Mouse (Mus musculus): ENCODE results near the gene Gm5795. TPM values are rescaled to one million over a fixed set of nuclear protein-coding genes. Genes with fewer than 3 reads are reported as not detected.
"Not testable (repeated sequence)": the region's sequence is repeated elsewhere in the genome, so short reads cannot be mapped to it uniquely, and the experiment has no call there.

Gene Gm5795
- total RNA-seq (2014; fragmentation: Nextera tagmentation) (not detected in 2 replicates), total RNA-seq (2017) (not detected in 2 replicates)

- not testable (repeated sequence) for ATAC-seq (replicated peaks; ENCODE audit: low FRiP score, low TSS enrichment, poor library complexity, severe bottlenecking)
Observed at GRCm38 (mm10) chr14:3187955-3188354, at the start of gene Gm5795. Gm5795 (plus strand) TSS chr14:3188255.

- ATAC-seq (replicated peaks; ENCODE audit: low FRiP score, low TSS enrichment, poor library complexity, severe bottlenecking): not testable (repeated sequence)
Observed at GRCm38 (mm10) chr14:3208272-3209152, 20.5 kb downstream of the Gm5795 start, which contains the start of gene D830030K20Rik. D830030K20Rik (plus strand) TSS chr14:3208488.

- not testable (repeated sequence) for ATAC-seq (replicated peaks; ENCODE audit: low FRiP score, low TSS enrichment, poor library complexity, severe bottlenecking)
Observed at GRCm38 (mm10) chr14:3209367-3209766, 21.3 kb downstream of the Gm5795 start.

Other genes with a start within 250 kb of the Gm5795 start
- not detected in 2 replicates for gene Gm2888, start 158.3 kb upstream of the Gm5795 start, total RNA-seq (2014; fragmentation: Nextera tagmentation)
- gene Gm2888, start 158.3 kb upstream of the Gm5795 start, total RNA-seq (2017): not detected in 2 replicates
- not detected in 2 replicates for gene Gm2897, start 139.0 kb upstream of the Gm5795 start, total RNA-seq (2014; fragmentation: Nextera tagmentation)
- gene Gm2897, start 139.0 kb upstream of the Gm5795 start, total RNA-seq (2017): not detected in 2 replicates
- gene Gm10340, start 54.3 kb upstream of the Gm5795 start, total RNA-seq (2014; fragmentation: Nextera tagmentation): not detected in 2 replicates
- gene Gm10340, start 54.3 kb upstream of the Gm5795 start, total RNA-seq (2017): not detected in 2 replicates
- 2.6 TPM in 1 of 2 replicates, not detected in the other for gene D830030K20Rik, start 20.2 kb downstream of the Gm5795 start, total RNA-seq (2014; fragmentation: Nextera tagmentation)
- not detected in 2 replicates for gene D830030K20Rik, start 20.2 kb downstream of the Gm5795 start, total RNA-seq (2017)
- gene Gm2956, start 144.4 kb downstream of the Gm5795 start, total RNA-seq (2014; fragmentation: Nextera tagmentation): 0.81 TPM in 1 of 2 replicates, not detected in the other
- not detected in 2 replicates for gene Gm2956, start 144.4 kb downstream of the Gm5795 start, total RNA-seq (2017)
- gene Gm10413, start 206.8 kb downstream of the Gm5795 start, total RNA-seq (2014; fragmentation: Nextera tagmentation): not detected in 2 replicates
- not detected in 2 replicates for gene Gm10413, start 206.8 kb downstream of the Gm5795 start, total RNA-seq (2017)
- gene Gm10409, start 224.4 kb downstream of the Gm5795 start, total RNA-seq (2014; fragmentation: Nextera tagmentation): not detected in 2 replicates
- not detected in 2 replicates for gene Gm10409, start 224.4 kb downstream of the Gm5795 start, total RNA-seq (2017)
- gene Gm3005, start 239.8 kb downstream of the Gm5795 start, total RNA-seq (2014; fragmentation: Nextera tagmentation): not detected in 2 replicates
- gene Gm3005, start 239.8 kb downstream of the Gm5795 start, total RNA-seq (2017): not detected in 2 replicates

Measured in megakaryocyte-erythroid progenitor cell, adult 5-6 weeks (primary cell).